Mouse (Mus musculus): Measurements from ENCODE around the gene Mdn1. TPM values are rescaled to one million over a fixed set of nuclear protein-coding genes. Genes with fewer than 3 reads are reported as not detected.

The Mdn1 gene
- total RNA-seq, 2 experiments from 2014 or later, result 8.4 to 9.4 TPM

GRCm38 (mm10) chr4:32768046-32768445 lies 111.1 kb downstream of the Mdn1 start:
- intact Hi-C loops (cut with DNase I), result no loop called here
- no peak for DNase-seq (ENCODE audit: low spot score)

GRCm38 (mm10) chr4:32770284-32770810 lies 113.4 kb downstream of the Mdn1 start:
- no peak for DNase-seq (ENCODE audit: low spot score)
- intact Hi-C loops (cut with DNase I), result no loop called here

- intact Hi-C loops (cut with DNase I), result no loop called here
- DNase-seq (ENCODE audit: low spot score), result no peak
These were observed 123.1 kb downstream of the Mdn1 start for GRCm38 (mm10) chr4:32779996-32780395.

- intact Hi-C loops (cut with DNase I), result no loop called here
- DNase-seq (ENCODE audit: low spot score), result no peak
These were observed 130.2 kb downstream of the Mdn1 start for GRCm38 (mm10) chr4:32787110-32787509.

- intact Hi-C loops (cut with DNase I), result no loop called here
- DNase-seq (ENCODE audit: low spot score), result no peak
These were observed 132.1 kb downstream of the Mdn1 start for GRCm38 (mm10) chr4:32789020-32789419.

- intact Hi-C loops (cut with DNase I), result no loop called here
- DNase-seq (ENCODE audit: low spot score), result no peak
These were observed 142.1 kb downstream of the Mdn1 start for GRCm38 (mm10) chr4:32798976-32799375.

GRCm38 (mm10) chr4:32799966-32800576 lies 143.2 kb downstream of the Mdn1 start, which contains the start of gene Lyrm2:
TSS of gene Lyrm2 (plus strand) at chr4:32800253.
- peak; percentile 61 for DNase-seq (ENCODE audit: low spot score)
- intact Hi-C loops (cut with DNase I), result loop anchor here (5.0 to 10.0 kb wide), 2 partner anchors 232 to 485 kb away; partner anchors contain the start of gene Ube2j1

- DNase-seq (ENCODE audit: low spot score), result no peak
- intact Hi-C loops (cut with DNase I), result loop anchor here (5.0 to 10.0 kb wide), 2 partner anchors 232 to 484 kb away; partner anchors contain the start of gene Ube2j1
These were observed 143.8 kb downstream of the Mdn1 start for GRCm38 (mm10) chr4:32800577-32801170.

- DNase-seq (ENCODE audit: low spot score), result no peak
- intact Hi-C loops (cut with DNase I), result no loop called here
These were observed 160.6 kb downstream of the Mdn1 start for GRCm38 (mm10) chr4:32817478-32817877.

GRCm38 (mm10) chr4:32820676-32821075 lies 163.8 kb downstream of the Mdn1 start:
- intact Hi-C loops (cut with DNase I), result no loop called here
- DNase-seq (ENCODE audit: low spot score), result no peak

- intact Hi-C loops (cut with DNase I), result no loop called here
- no peak for DNase-seq (ENCODE audit: low spot score)
These were observed 167.3 kb downstream of the Mdn1 start for GRCm38 (mm10) chr4:32824254-32824653.

Other genes with a start within 250 kb of the Mdn1 start
- gene Gja10, start 54.4 kb upstream of the Mdn1 start, total RNA-seq (2021), result not detected
- gene Casp8ap2, start 41.7 kb upstream of the Mdn1 start, total RNA-seq (2021), result 1 to 10 TPM; 5.6 to 5.9 TPM
- gene Lyrm2, start 143.1 kb downstream of the Mdn1 start, total RNA-seq (2021), result 10 to 100 TPM; 30.2 to 35.3 TPM